Mouse (Mus musculus) midbrain, postnatal 0 days (tissue): Measurements from ENCODE around the gene Prn. TPM values are rescaled to one million over a fixed set of nuclear protein-coding genes. Genes with fewer than 3 reads are reported as not detected.

Source experiments
- ATAC-seq: fragments of 200-750 bp; cut with Nextera tagmentation; 2 replicates; pipeline ENCODE4 v1.8.0; 2017; ENCODE audit warnings: moderate number of reproducible peaks, mild to moderate bottlenecking, moderate TSS enrichment, moderate library complexity; ENCODE audit not compliant: low FRiP score
- DNase-seq: peaks from one replicate; pipeline ENCODE4 v3.0.0-alpha.2; 2015; ENCODE audit warnings: low spot score
- H3K27ac ChIP-seq: fragments of 300-500 bp; sonication (generic); 2 replicates; pipeline ENCODE4 v1.5.1; 2014; ENCODE audit warnings: low read depth, mild to moderate bottlenecking, low read length, mixed read lengths
- H3K27me3 ChIP-seq: fragments of 300-500 bp; sonication (generic); 2 replicates; pipeline ENCODE4 v1.6.1; 2014; ENCODE audit warnings: low read length, control low read depth, mixed read lengths; ENCODE audit not compliant: insufficient read depth
- H3K36me3 ChIP-seq: fragments of 300-500 bp; sonication (generic); 2 replicates; pipeline ENCODE4 v1.6.1; 2014; ENCODE audit warnings: low read length, control low read depth, mixed read lengths; ENCODE audit not compliant: insufficient read depth
- H3K4me1 ChIP-seq: fragments of 300-500 bp; sonication (generic); 2 replicates; pipeline ENCODE4 v1.6.1; 2014; ENCODE audit warnings: mild to moderate bottlenecking, control low read depth, antibody characterized with exemption, low read length, mixed read lengths; ENCODE audit not compliant: insufficient read depth
- H3K4me2 ChIP-seq: fragments of 300-500 bp; sonication (generic); 2 replicates; pipeline ENCODE4 v1.6.1; 2014; ENCODE audit warnings: low read depth, mild to moderate bottlenecking, low read length, mixed read lengths; ENCODE audit not compliant: poor library complexity, severe bottlenecking
- H3K4me3 ChIP-seq: fragments of 300-500 bp; sonication (generic); 2 replicates; pipeline ENCODE4 v1.5.1; 2014; ENCODE audit warnings: low read depth, mild to moderate bottlenecking, low read length, moderate library complexity
- H3K9ac ChIP-seq: fragments of 300-500 bp; sonication (generic); replicated peaks from 2 replicates; pipeline ENCODE4 v1.6.1; 2014; ENCODE audit warnings: mild to moderate bottlenecking, low read length, moderate library complexity, mixed read lengths; ENCODE audit not compliant: poor library complexity, severe bottlenecking
- H3K9me3 ChIP-seq: fragments of 300-500 bp; sonication (generic); 2 replicates; pipeline ENCODE4 v1.6.1; 2016; ENCODE audit warnings: low read length, control low read depth
- CTCF ChIP-seq: IDR thresholded peaks from 2 replicates; pipeline ENCODE4 v1.5.1; 2016; ENCODE audit warnings: antibody characterized with exemption, mild to moderate bottlenecking
- WGBS: fragments of 180-500 bp; shearing (Covaris S2); extraction: QIAGEN DNeasy Blood & Tissue Kit; methylation state at CpG from one replicate; pipeline ENCODE4 v1.1.7; 2014; 5-methylcytosine and 5-hydroxymethylcytosine counted together
- polyA plus RNA-seq: library from polyadenylated mRNA; unstranded; fragments of >200 nt; fragmentation: Nextera tagmentation; extraction: Ambion mirVana; gene quantifications from 2 replicates; pipeline ENCODE4 v1.2.1, GENCODE M21; 2015
- total RNA-seq: library from RNA; depleted of rRNA; stranded (reverse); fragments of >200 nt; gene quantifications from 2 replicates; pipeline ENCODE4 v1.2.3, GENCODE M21; 2014

The Prn gene
- total and polyA plus RNA-seq, 2 experiments from 2014 or later = not detected

- no peak for DNase-seq
- no peak overlapping the region for H3K4me3 ChIP-seq
- H3K27me3 ChIP-seq = no peaks in the 10 kb centered on the region
- 0 out of 2 replicates have a peak, but pooled peaks cover under 1% of the 10 kb centered on the region for H3K4me1 ChIP-seq
- ATAC-seq = no peak
- H3K9ac ChIP-seq = no peak overlapping the region
- no peaks in the 10 kb centered on the region for H3K36me3 ChIP-seq
- TF ChIP-seq CTCF = no peak
- H3K27ac ChIP-seq = no peak overlapping the region
- H3K9me3 ChIP-seq = no peaks in the 10 kb centered on the region
- 77% methylated on average over 7 of the region's 7 CpGs for WGBS
- no peak overlapping the region for H3K4me2 ChIP-seq
Observed at GRCm38 (mm10) chr2:131888233-131888632, 21.5 kb upstream of the Prn start.

GRCm38 (mm10) chr2:131892534-131892933 lies 17.2 kb upstream of the Prn start:
- whole genome bisulfite sequencing = 28% methylated on average over 5 of the region's 5 CpGs

GRCm38 (mm10) chr2:131895106-131895505 lies 14.7 kb upstream of the Prn start:
- H3K36me3 ChIP-seq = no peaks in the 10 kb centered on the region
- no peaks in the 10 kb centered on the region for H3K27me3 ChIP-seq
- H3K9me3 ChIP-seq = no peaks in the 10 kb centered on the region
- DNase-seq (no peak), ATAC-seq (no peak)
- H3K4me1 ChIP-seq = no peaks in the 10 kb centered on the region
- H3K4me2 ChIP-seq = no peak overlapping the region
- no peak overlapping the region for H3K9ac ChIP-seq
- no peak for TF ChIP-seq CTCF
- no peak overlapping the region for H3K27ac ChIP-seq
- H3K4me3 ChIP-seq = no peak overlapping the region
- WGBS = 87% methylated on average over 2 of the region's 2 CpGs

More at GRCm38 (mm10) chr2:131892534-131892933, 17.2 kb upstream of the Prn start:
- no peaks in the 10 kb centered on the region for H3K9me3 ChIP-seq
- H3K36me3 ChIP-seq = no peaks in the 10 kb centered on the region
- no peak for DNase-seq
- no peak overlapping the region for H3K4me2 ChIP-seq
- no peak for TF ChIP-seq CTCF
- H3K4me1 ChIP-seq = no peaks in the 10 kb centered on the region
- no peak for ATAC-seq
- no peak overlapping the region for H3K9ac ChIP-seq
- H3K4me3 ChIP-seq = no peak overlapping the region
- no peaks in the 10 kb centered on the region for H3K27me3 ChIP-seq
- no peak overlapping the region for H3K27ac ChIP-seq

GRCm38 (mm10) chr2:131896011-131896410 lies 13.7 kb upstream of the Prn start:
- no peak for TF ChIP-seq CTCF
- H3K27me3 ChIP-seq = no peaks in the 10 kb centered on the region
- H3K4me2 ChIP-seq = no peak overlapping the region
- H3K9me3 ChIP-seq = no peaks in the 10 kb centered on the region
- H3K27ac ChIP-seq = no peak overlapping the region
- H3K36me3 ChIP-seq = no peaks in the 10 kb centered on the region
- ATAC-seq (no peak), DNase-seq (no peak)
- no peak overlapping the region for H3K4me3 ChIP-seq
- no peak overlapping the region for H3K9ac ChIP-seq
- no peaks in the 10 kb centered on the region for H3K4me1 ChIP-seq
- WGBS = 87% methylated on average over 4 of the region's 4 CpGs

- Histone ChIP-seq H3K27ac (no peak overlapping the region), H3K4me2 (no peak overlapping the region), H3K27me3 (no peaks in the 10 kb centered on the region), H3K4me1 (no peaks in the 10 kb centered on the region), H3K36me3 (no peaks in the 10 kb centered on the region), H3K9me3 (no peaks in the 10 kb centered on the region), H3K4me3 (no peak overlapping the region), H3K9ac (no peak overlapping the region)
- no peak for TF ChIP-seq CTCF
- 82% methylated on average over 12 of the region's 12 CpGs for WGBS
- DNase-seq (no peak), ATAC-seq (no peak)
Observed at GRCm38 (mm10) chr2:131897336-131898109, 12.2 kb upstream of the Prn start.

- 34% methylated on average over 1 of the region's 3 CpGs for WGBS
- no peak overlapping the region for H3K4me2 ChIP-seq
- no peak for ATAC-seq
- no peak overlapping the region for H3K27ac ChIP-seq
- H3K9me3 ChIP-seq = no peaks in the 10 kb centered on the region
- no peaks in the 10 kb centered on the region for H3K27me3 ChIP-seq
- no peaks in the 10 kb centered on the region for H3K4me1 ChIP-seq
- H3K4me3 ChIP-seq = no peak overlapping the region
- TF ChIP-seq CTCF = no peak
- no peak for DNase-seq
- no peak overlapping the region for H3K9ac ChIP-seq
- no peaks in the 10 kb centered on the region for H3K36me3 ChIP-seq
Observed at GRCm38 (mm10) chr2:131902423-131902822, 7.3 kb upstream of the Prn start.
